Comparison of ENCODE assay signal across 19 mouse cellular contexts in genomic region chr4:46023021-46023481, GRCm38 (mm10). TPM values are rescaled to one million over a fixed set of nuclear protein-coding genes. Genes with fewer than 3 reads are reported as not detected.
DNase-seq lines count a peak whose midpoint lies in the region; ATAC-seq and TF ChIP-seq lines count a peak whose summit lies in the region.
"Had no signal": no experiment of that assay in that cellular context is flagged by ENCODE, and none has a peak within 500 bp of the region (broad histone marks: within the 10 kb centered on the region; RNA-seq: fewer than 3 reads in every experiment).

No protein-coding gene starts in this region.

- peaks cover 6% of the 10 kb centered on the region for H3K4me1 ChIP-seq in cerebellum, adult 2 months (ENCODE audit: control insufficient read depth, insufficient read depth, low read length)
- 0 out of 2 replicates have a peak, but pooled peaks cover 2% of the 10 kb centered on the region for H3K4me1 ChIP-seq in kidney, embryonic 16.5 days (ENCODE audit: insufficient read depth, low read length)
- H3K4me1 ChIP-seq in kidney, adult 2 months (ENCODE audit: control insufficient read depth, insufficient read depth, low read length) = no peaks in the 10 kb centered on the region
- H3K4me1 ChIP-seq in liver, postnatal 0 days (ENCODE audit: insufficient read depth) = no peaks in the 10 kb centered on the region
- H3K4me1 ChIP-seq in midbrain, embryonic 11.5 days (ENCODE audit: control insufficient read depth, insufficient read depth, low read length) = no peaks in the 10 kb centered on the region
- H3K4me1 ChIP-seq: forebrain, embryonic 12.5 days; limb, embryonic 15.5 days had no signal

- ATAC-seq in kidney, embryonic 16.5 days (ENCODE audit: low FRiP score, low TSS enrichment) = peak; percentile 51; the same call in 1 of the 2 replicates
- peak; percentile 66 for ATAC-seq in common myeloid progenitor, adult 5-6 weeks (replicated peaks; ENCODE audit: low read depth, poor library complexity, severe bottlenecking)
- ATAC-seq in liver, postnatal 0 days = peak; percentile 89
- ATAC-seq in midbrain, embryonic 11.5 days (ENCODE audit: low FRiP score) = no peak
- ATAC-seq: hindbrain, embryonic 16.5 days had no signal

- 38% methylated on average over 3 of the region's 3 CpGs for WGBS in cerebellum, adult 2 months
- WGBS in kidney, embryonic 16.5 days = 52% methylated on average over 3 of the region's 3 CpGs
- WGBS in kidney, adult 2 months = 81% methylated on average over 3 of the region's 3 CpGs
- 51% methylated on average over 3 of the region's 3 CpGs for WGBS in liver, postnatal 0 days (ENCODE audit: insufficient replicate concordance)
- whole genome bisulfite sequencing in midbrain, embryonic 11.5 days = 76% methylated on average over 3 of the region's 3 CpGs

- no peak overlapping the region for H3K4me2 ChIP-seq in kidney, embryonic 16.5 days (replicated peaks; ENCODE audit: low read depth, low read length)
- no peak overlapping the region for H3K4me2 ChIP-seq in liver, postnatal 0 days (ENCODE audit: low read depth, low read length)
- no peak overlapping the region for H3K4me2 ChIP-seq in midbrain, embryonic 11.5 days
- H3K4me2 ChIP-seq: embryonic facial prominence, embryonic 12.5 days; forebrain, embryonic 12.5 days; limb, embryonic 15.5 days had no signal

- no peak overlapping the region for H3K27ac ChIP-seq in cerebellum, adult 2 months (ENCODE audit: insufficient read depth, low read length)
- H3K27ac ChIP-seq in kidney, embryonic 16.5 days (ENCODE audit: low read length) = no peak overlapping the region
- H3K27ac ChIP-seq in kidney, adult 2 months (ENCODE audit: insufficient read depth, low read depth, low read length) = no peak overlapping the region
- H3K27ac ChIP-seq in liver, postnatal 0 days (ENCODE audit: low read depth) = no peak overlapping the region
- H3K27ac ChIP-seq in midbrain, embryonic 11.5 days (ENCODE audit: low read depth, low read length) = no peak overlapping the region
- H3K27ac ChIP-seq: embryonic facial prominence, embryonic 12.5 days; forebrain, embryonic 12.5 days; limb, embryonic 15.5 days had no signal

- no peak for TF ChIP-seq POLR2A in cerebellum, adult 2 months (IDR thresholded peaks at IDR 0.05; ENCODE audit: borderline replicate concordance, insufficient read depth, low read length)
- no peak for TF ChIP-seq POLR2A in kidney, adult 2 months (IDR thresholded peaks at IDR 0.05; ENCODE audit: low read depth, low read length)

- peak; percentile 47 to 58 for DNase-seq in cerebellum, adult 2 months
- no peak for DNase-seq in cerebellum, postnatal 14 days
- no peak for DNase-seq in kidney, adult 2 months
- DNase-seq in liver, postnatal 0 days = no peak
- no peak for DNase-seq in adrenal gland, adult 18-20 months (ENCODE audit: low spot score in 2 of 2)
- DNase-seq in midbrain, embryonic 11.5 days (ENCODE audit: low spot score, missing footprints) = no peak
- DNase-seq: adrenal gland, postnatal 14 days; B cell, adult 2 months; gastrocnemius, postnatal 14 days; kidney, postnatal 10 days; lung, postnatal 4 days; right cerebral cortex, postnatal 14 days; thymus, postnatal 14 days had no signal

- H3K36me3 ChIP-seq in kidney, embryonic 16.5 days (ENCODE audit: insufficient read depth, low read length) = no peaks in the 10 kb centered on the region
- no peaks in the 10 kb centered on the region; the same call in 1 of the 2 replicates for H3K36me3 ChIP-seq in kidney, adult 2 months (ENCODE audit: control insufficient read depth, insufficient read depth, low read length)
- peaks cover 23% of the 10 kb centered on the region; the same call in 1 of the 2 replicates for H3K36me3 ChIP-seq in liver, postnatal 0 days (replicated peaks; ENCODE audit: insufficient read depth, low read length)
- no peaks in the 10 kb centered on the region for H3K36me3 ChIP-seq in midbrain, embryonic 11.5 days (ENCODE audit: control insufficient read depth, insufficient read depth, low read length)
- H3K36me3 ChIP-seq: embryonic facial prominence, embryonic 12.5 days; forebrain, embryonic 12.5 days; limb, embryonic 15.5 days had no signal

- no peak for TF ChIP-seq CTCF in cerebellum, adult 2 months (IDR thresholded peaks at IDR 0.05; ENCODE audit: borderline replicate concordance, insufficient read depth, low read depth, low read length)
- no peak for TF ChIP-seq CTCF in kidney, adult 2 months (conservative IDR thresholded peaks at IDR 0.05; ENCODE audit: insufficient read depth, insufficient read length, low read depth, low read length)
- no peak for TF ChIP-seq CTCF in liver, postnatal 0 days (IDR thresholded peaks at IDR 0.05; ENCODE audit: low read depth)

- no peaks in the 10 kb centered on the region for H3K27me3 ChIP-seq in cerebellum, adult 2 months (ENCODE audit: control insufficient read depth, insufficient read depth, low read length)
- H3K27me3 ChIP-seq in kidney, embryonic 16.5 days (ENCODE audit: insufficient read depth, low read length) = no peaks in the 10 kb centered on the region
- H3K27me3 ChIP-seq in kidney, adult 2 months (replicated peaks; ENCODE audit: control insufficient read depth, insufficient read depth, low read length) = no peaks in the 10 kb centered on the region
- H3K27me3 ChIP-seq in liver, postnatal 0 days (ENCODE audit: insufficient read depth, low read length) = no peaks in the 10 kb centered on the region
- no peaks in the 10 kb centered on the region for H3K27me3 ChIP-seq in midbrain, embryonic 11.5 days (ENCODE audit: control insufficient read depth, insufficient read depth, low read length)
- H3K27me3 ChIP-seq: embryonic facial prominence, embryonic 12.5 days; forebrain, embryonic 12.5 days; limb, embryonic 15.5 days had no signal

- H3K9me3 ChIP-seq in kidney, embryonic 16.5 days (ENCODE audit: low read length) = no peaks in the 10 kb centered on the region
- H3K9me3 ChIP-seq in liver, postnatal 0 days (ENCODE audit: low read length) = no peaks in the 10 kb centered on the region
- no peaks in the 10 kb centered on the region for H3K9me3 ChIP-seq in midbrain, embryonic 11.5 days (ENCODE audit: control insufficient read depth, low read length)
- H3K9me3 ChIP-seq: embryonic facial prominence, embryonic 12.5 days; forebrain, embryonic 12.5 days; limb, embryonic 15.5 days had no signal

- TF ChIP-seq EP300 in liver, postnatal 0 days (IDR thresholded peaks at IDR 0.05; ENCODE audit: low read depth) = peak; percentile 86

- H3K4me3 ChIP-seq in cerebellum, adult 2 months (replicated peaks; ENCODE audit: insufficient read depth, low read depth, low read length) = no peak overlapping the region
- H3K4me3 ChIP-seq in kidney, embryonic 16.5 days (ENCODE audit: low read length) = no peak overlapping the region
- H3K4me3 ChIP-seq in kidney, adult 2 months (ENCODE audit: insufficient read depth, low read depth, low read length) = no peak overlapping the region
- no peak overlapping the region for H3K4me3 ChIP-seq in liver, postnatal 0 days (ENCODE audit: low read depth, low read length)
- no peak overlapping the region for H3K4me3 ChIP-seq in midbrain, embryonic 11.5 days (ENCODE audit: low read depth, low read length)
- H3K4me3 ChIP-seq: embryonic facial prominence, embryonic 12.5 days; forebrain, embryonic 12.5 days; limb, embryonic 15.5 days had no signal

- H3K9ac ChIP-seq in kidney, embryonic 16.5 days (replicated peaks; ENCODE audit: low read length) = no peak overlapping the region
- H3K9ac ChIP-seq in liver, postnatal 0 days (replicated peaks) = no peak overlapping the region
- H3K9ac ChIP-seq in midbrain, embryonic 11.5 days (ENCODE audit: low read length) = no peak overlapping the region
- H3K9ac ChIP-seq: embryonic facial prominence, embryonic 12.5 days; forebrain, embryonic 12.5 days; limb, embryonic 15.5 days had no signal

RNA-seq across cellular contexts. Expression of gene Tmod1, which starts 15.7 kb away (rescaled TPM):
- polyA plus RNA-seq in cerebellum, adult 2 months (2012; rRNA removed) = 55.4 and 55.7 TPM in 2 replicates
- polyA plus RNA-seq in kidney, embryonic 16.5 days (2015; fragmentation: Nextera tagmentation; extraction: Ambion mirVana) = 6.3 and 7.6 TPM in 2 replicates
- polyA plus RNA-seq in kidney, adult 2 months (2012; rRNA removed) = 0.80 and 2.3 TPM in 2 replicates
- total RNA-seq in common myeloid progenitor, adult 5-6 weeks (2017) = 0.37 and 2.3 TPM in 2 replicates
- polyA plus RNA-seq in liver, postnatal 0 days (2015; fragmentation: Nextera tagmentation; extraction: Ambion mirVana) = 13.9 and 14.1 TPM in 2 replicates
- 1 to 10 TPM; 4.5 to 7.9 TPM for total RNA-seq in adrenal gland, adult 18-20 months (2021)
- polyA plus RNA-seq in midbrain, embryonic 11.5 days (2014; fragmentation: Nextera tagmentation; extraction: Ambion mirVana) = 2.7 and 3.4 TPM in 2 replicates

RNA-seq across cellular contexts. Expression of gene Tdrd7, which starts 57.9 kb away (rescaled TPM):
- polyA plus RNA-seq in cerebellum, adult 2 months (2012; rRNA removed) = 29.6 and 31.7 TPM in 2 replicates
- polyA plus RNA-seq in kidney, embryonic 16.5 days (2015; fragmentation: Nextera tagmentation; extraction: Ambion mirVana) = 20.1 and 20.5 TPM in 2 replicates
- polyA plus RNA-seq in kidney, adult 2 months (2012; rRNA removed) = 13.2 and 19.1 TPM in 2 replicates
- total RNA-seq in common myeloid progenitor, adult 5-6 weeks (2017) = 7.5 and 11.1 TPM in 2 replicates
- 15.4 and 15.8 TPM in 2 replicates for polyA plus RNA-seq in liver, postnatal 0 days (2015; fragmentation: Nextera tagmentation; extraction: Ambion mirVana)
- 10 to 100 TPM; 27.8 to 30.4 TPM for total RNA-seq in adrenal gland, adult 18-20 months (2021)
- polyA plus RNA-seq in midbrain, embryonic 11.5 days (2014; fragmentation: Nextera tagmentation; extraction: Ambion mirVana) = 10.9 and 11.8 TPM in 2 replicates

Comparison
In these comparisons a context has a peak if more than half of its experiments do, and no peak if none do; other contexts are left out.
1. DNase-seq: peak in cerebellum, adult 2 months (2 of 2); none in cerebellum, postnatal 14 days (0 of 2), kidney, adult 2 months (single experiment), liver, postnatal 0 days (single experiment), adrenal gland, adult 18-20 months (0 of 2) and midbrain, embryonic 11.5 days (single experiment).